Mouse (Mus musculus) right cerebral cortex, postnatal 10 days (tissue): ENCODE measurements around the gene Col4a3.
A peak's percentile ranks its signal among the peaks of the same experiment; 100 is the strongest.

Experiments used
- DNase-seq, 2 experiments: peaks; one replicate each; pipeline ENCODE4 v3.0.0; 2021; ENCODE audit warnings: low spot score in 2 of 2

Gene Col4a3

GRCm38 (mm10) chr1:82586713-82587399 is at the start of gene Col4a3, which contains the start of gene Col4a4:
Gene Col4a3, plus strand, starts transcription at chr1:82586921.
Gene Col4a4, minus strand, starts transcription at chr1:82586849.
- DNase-seq, result peak in 1 of 2 experiments; percentile 28

GRCm38 (mm10) chr1:82537848-82538247 is 48.9 kb upstream of the Col4a3 start:
- DNase-seq, result no peak

- DNase-seq, result no peak
These were observed 46.7 kb upstream of the Col4a3 start for GRCm38 (mm10) chr1:82540056-82540455.

GRCm38 (mm10) chr1:82543934-82544333 is 42.8 kb upstream of the Col4a3 start:
- no peak for DNase-seq

- DNase-seq, result no peak
These were observed 42.1 kb upstream of the Col4a3 start for GRCm38 (mm10) chr1:82544419-82545185.

GRCm38 (mm10) chr1:82545199-82545960 is 41.3 kb upstream of the Col4a3 start:
- no peak for DNase-seq

- peak in 1 of 2 experiments; percentile 35 for DNase-seq
These were observed 32.3 kb upstream of the Col4a3 start for GRCm38 (mm10) chr1:82554443-82554850.

- DNase-seq, result no peak
These were observed 31.8 kb upstream of the Col4a3 start for GRCm38 (mm10) chr1:82554889-82555288.

- no peak for DNase-seq
These were observed 26.5 kb upstream of the Col4a3 start for GRCm38 (mm10) chr1:82560223-82560622.

GRCm38 (mm10) chr1:82569405-82569804 is 17.3 kb upstream of the Col4a3 start:
- no peak for DNase-seq

GRCm38 (mm10) chr1:82571758-82572157 is 15.0 kb upstream of the Col4a3 start:
- DNase-seq, result no peak

GRCm38 (mm10) chr1:82575681-82576080 is 11.0 kb upstream of the Col4a3 start:
- no peak for DNase-seq

GRCm38 (mm10) chr1:82576182-82576581 is 10.5 kb upstream of the Col4a3 start:
- DNase-seq, result no peak

- DNase-seq, result no peak
These were observed 9.4 kb upstream of the Col4a3 start for GRCm38 (mm10) chr1:82577339-82577738.

GRCm38 (mm10) chr1:82577915-82578314 is 8.8 kb upstream of the Col4a3 start:
- no peak for DNase-seq

GRCm38 (mm10) chr1:82578320-82578719 is 8.4 kb upstream of the Col4a3 start:
- no peak for DNase-seq

GRCm38 (mm10) chr1:82585981-82586380 is 740 bp upstream of the Col4a3 start:
- no peak for DNase-seq

- no peak for DNase-seq
These were observed 3.5 kb downstream of the Col4a3 start for GRCm38 (mm10) chr1:82590266-82590665.

GRCm38 (mm10) chr1:82596864-82597596 is 10.3 kb downstream of the Col4a3 start:
- no peak for DNase-seq

- DNase-seq, result no peak
These were observed 16.7 kb downstream of the Col4a3 start for GRCm38 (mm10) chr1:82603198-82603950.

- DNase-seq, result no peak
These were observed 18.6 kb downstream of the Col4a3 start for GRCm38 (mm10) chr1:82605347-82605746.
